Mouse (Mus musculus): ENCODE measurements at regions not wholly inside any gene's neighbourhood (a gene's known extent, or its start where the extent isn't known, plus 50 kb on each side); places are given as distances from the start of the nearest gene placed in this dataset.

- DNase-seq, result no peak
These were observed 235.1 kb upstream of the Mpped2 start for GRCm38 (mm10) chr2:106458003-106458402.

DNA sequence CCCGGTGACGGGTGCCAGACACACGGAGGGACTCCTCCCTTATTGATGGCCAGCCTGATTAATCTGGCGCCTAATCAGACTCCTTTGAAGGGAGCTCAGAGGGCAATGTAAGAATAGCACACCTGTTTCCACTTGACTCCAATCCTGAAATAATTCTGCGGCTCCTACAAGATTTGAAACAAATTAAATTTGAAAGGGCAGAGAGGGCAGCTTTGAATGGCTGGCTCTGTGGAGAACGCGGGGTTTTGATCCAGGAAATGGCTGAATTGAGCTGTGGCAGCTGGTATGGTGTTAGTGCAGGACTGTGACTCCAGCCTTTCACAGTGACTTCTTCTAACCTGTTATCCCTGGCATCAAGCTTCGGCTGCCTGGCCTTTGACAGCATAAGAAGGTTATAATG is 232.0 kb upstream of the Mpped2 start:
- DNase-seq, result no peak

- no peak for DNase-seq
These were observed 231.6 kb upstream of the Mpped2 start for GRCm38 (mm10) chr2:106461490-106461889.

DNA sequence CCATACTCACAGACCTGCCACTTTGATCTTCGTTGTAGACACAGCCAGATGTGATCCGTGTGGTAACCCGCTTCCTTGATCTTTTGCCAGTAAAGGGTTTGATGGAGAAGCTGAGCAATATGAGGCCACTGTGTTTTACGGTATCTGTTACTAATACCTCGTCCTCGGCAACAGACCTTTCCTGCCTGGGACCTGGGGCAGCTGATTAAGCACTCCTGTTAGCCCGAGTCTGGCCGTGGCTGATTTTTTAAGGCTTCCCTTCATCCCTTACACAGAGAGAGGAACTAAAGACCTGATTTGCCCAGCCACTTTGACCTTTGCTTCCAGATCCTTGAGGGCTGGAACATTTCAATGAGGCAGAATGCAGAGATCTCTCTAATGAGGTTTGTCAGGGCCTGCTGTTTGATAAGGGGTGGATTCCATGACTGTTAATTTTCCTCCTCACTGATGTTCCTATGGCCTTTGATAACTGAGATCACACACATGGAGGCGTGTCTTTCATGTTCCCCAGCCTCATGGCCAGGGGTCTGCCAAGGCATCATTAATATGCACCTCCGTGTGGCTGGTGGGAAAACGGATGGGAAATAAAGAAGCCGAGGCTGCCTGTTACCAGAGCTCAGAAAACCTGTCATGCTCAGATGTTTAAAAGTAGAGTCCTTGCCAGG is 231.0 kb upstream of the Mpped2 start:
- DNase-seq, result no peak

- no peak for DNase-seq
These were observed 228.0 kb upstream of the Mpped2 start for GRCm38 (mm10) chr2:106465055-106465454.

GRCm38 (mm10) chr2:106465831-106466230 is 227.2 kb upstream of the Mpped2 start:
- no peak for DNase-seq

DNA sequence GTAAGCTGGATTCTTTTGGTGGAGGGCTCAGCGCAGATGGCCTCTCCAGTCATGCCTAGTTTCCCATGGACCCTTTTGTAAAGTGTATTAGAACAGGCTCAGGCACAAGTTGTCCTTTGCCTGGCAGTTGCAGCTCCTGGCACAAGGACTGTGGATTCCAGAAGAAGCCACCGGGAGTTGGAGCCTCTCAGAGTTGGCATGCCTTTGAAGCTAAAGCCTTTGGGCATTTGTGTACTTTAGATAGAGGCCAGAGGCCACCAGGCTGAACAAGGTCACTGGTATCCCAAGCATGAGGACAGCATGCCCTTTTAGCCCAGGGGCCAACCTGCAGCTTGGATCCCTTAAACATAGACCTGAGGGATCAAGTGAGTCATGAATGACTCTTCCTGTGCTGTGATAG is 223.9 kb upstream of the Mpped2 start:
- no peak for DNase-seq

- no peak for DNase-seq
These were observed 219.6 kb upstream of the Mpped2 start for GRCm38 (mm10) chr2:106473458-106473857.

GRCm38 (mm10) chr2:106477991-106478390 is 215.1 kb upstream of the Mpped2 start:
- no peak for DNase-seq

DNA sequence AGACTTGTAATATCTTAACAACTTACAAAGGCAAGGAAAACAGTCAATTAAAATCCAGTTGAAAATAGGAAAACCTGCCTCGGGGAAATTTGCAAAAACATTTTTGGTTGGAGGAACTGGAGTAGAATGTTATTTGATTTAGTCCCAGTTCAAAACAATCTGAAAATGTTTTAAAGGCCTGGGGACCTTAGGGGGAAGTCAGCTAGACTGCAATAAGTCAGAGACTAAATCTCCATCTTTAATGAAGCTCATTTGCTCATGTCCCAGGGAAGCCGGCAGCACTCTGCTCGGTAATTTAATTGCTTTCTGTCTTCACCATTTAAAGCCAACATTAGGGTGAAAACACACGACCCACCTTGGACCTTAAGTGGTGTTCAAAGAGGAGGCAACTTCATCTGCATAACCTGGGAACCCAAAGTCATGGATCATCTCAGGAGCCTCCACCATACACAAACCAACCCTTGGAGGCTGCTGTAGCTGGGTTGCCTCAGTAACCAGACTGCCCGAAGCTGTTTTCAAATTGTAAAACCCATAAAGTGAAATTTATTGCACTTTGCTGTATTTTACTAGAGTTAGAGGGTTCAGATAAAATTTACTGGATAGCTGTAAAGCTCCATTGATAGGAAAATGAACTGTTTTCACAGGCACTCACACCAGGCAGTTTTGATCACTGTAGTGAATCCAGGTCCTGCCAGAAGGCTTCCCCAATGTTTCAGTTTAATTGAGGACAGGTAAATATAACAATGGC is 205.6 kb upstream of the Mpped2 start:
- no peak for DNase-seq

- no peak for DNase-seq
These were observed 194.3 kb upstream of the Mpped2 start for GRCm38 (mm10) chr2:106498735-106499134.

DNA sequence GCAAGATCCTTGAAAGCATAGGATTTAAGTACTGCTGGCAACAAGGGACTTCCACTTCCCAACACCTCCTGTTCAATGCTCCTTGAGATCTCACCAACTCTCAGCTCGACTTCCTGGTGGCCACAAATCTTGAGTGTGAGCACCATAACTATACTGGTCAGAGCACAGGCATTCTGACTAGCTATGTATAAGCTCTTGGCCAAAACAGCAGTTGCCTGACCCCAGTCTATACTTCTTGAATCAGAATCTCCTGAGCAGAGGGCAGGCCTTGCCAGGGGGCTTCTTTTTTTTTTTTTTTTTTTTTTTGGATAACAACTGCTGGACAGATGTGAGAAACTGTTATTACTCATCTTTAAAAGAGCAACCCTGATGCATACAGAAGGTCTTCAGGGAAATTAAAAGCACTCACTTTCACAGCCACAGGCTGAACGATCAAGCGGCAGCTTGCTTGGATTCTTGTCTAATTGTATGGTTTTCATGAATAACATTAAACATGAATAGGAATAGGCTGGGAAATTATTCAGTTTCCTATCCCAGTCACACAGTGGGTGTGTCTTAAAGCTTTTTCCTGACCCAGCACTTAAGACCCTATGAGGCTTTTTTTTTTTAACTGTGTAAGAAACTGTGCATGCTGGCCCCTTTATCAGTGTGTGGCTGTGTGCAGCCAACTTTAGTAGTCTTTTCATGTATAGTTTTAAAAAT is 193.7 kb upstream of the Mpped2 start:
- DNase-seq, result no peak

DNA sequence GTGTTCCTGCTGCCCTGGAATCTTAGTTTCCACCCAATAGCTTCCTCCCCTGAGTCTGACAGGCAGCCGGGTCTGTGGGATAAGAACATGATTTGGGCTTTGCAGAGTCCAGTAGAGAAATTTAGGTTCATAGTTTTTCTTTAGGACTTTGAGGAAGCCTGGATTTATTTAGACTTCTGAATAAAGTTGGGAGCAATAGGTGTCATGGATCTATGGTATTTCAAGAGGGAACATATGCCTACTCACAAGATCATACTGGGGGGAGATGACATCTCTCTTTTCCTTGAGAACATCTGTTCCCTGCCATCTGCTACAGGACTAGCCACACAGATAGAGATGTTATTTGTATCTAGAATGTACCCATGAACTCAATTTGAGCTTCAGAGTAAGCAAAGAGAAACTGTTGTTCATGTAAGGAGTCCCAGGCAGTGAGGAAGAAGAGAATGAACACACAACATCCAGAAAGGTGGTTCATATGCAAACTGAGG is 188.1 kb upstream of the Mpped2 start:
- no peak for DNase-seq

DNA sequence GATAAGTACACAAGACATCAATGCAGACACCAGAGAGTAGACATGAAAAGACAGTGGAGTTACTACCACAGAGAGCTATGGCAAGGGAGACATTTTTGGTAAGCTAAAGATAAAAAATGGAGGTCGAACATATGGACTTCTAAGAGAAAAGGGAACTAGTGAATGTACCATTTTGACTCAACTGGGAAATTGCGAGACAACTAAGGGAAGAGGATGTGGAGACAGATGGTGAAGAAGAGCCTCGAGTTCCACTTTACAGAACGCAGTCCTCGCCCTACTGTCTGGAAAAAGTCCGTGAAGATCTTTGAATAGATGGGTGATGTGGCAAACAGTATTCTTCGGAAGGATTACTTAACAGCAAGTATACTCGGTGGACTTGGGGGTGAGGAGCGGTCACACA is 181.2 kb upstream of the Mpped2 start:
- DNase-seq, result no peak

GRCm38 (mm10) chr2:106512338-106513024 is 180.6 kb upstream of the Mpped2 start:
- DNase-seq, result no peak

- no peak for DNase-seq
These were observed 180.1 kb upstream of the Mpped2 start for GRCm38 (mm10) chr2:106513025-106513386.

DNA sequence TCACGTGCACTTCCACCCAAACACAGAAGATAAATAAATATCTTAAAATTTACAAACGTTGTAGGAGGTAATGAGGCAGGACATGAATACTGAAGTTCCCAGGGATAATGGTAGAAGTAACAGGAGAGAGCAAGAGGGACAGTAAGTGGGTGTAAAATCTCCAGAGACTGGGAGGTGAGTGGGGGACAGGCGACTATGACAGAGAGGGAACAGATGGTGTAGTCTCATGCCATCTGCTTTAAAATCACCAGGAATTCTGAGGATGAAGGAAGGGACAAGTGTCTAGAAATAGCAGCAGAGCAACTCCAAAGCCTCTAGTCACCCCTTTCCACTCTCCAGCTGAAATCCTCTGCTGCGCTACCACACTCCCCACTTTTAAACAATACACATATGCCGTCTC is 175.8 kb upstream of the Mpped2 start:
- DNase-seq, result peak; percentile 41 to 71

- DNase-seq, result no peak
These were observed 170.1 kb upstream of the Mpped2 start for GRCm38 (mm10) chr2:106522961-106523360.

DNA sequence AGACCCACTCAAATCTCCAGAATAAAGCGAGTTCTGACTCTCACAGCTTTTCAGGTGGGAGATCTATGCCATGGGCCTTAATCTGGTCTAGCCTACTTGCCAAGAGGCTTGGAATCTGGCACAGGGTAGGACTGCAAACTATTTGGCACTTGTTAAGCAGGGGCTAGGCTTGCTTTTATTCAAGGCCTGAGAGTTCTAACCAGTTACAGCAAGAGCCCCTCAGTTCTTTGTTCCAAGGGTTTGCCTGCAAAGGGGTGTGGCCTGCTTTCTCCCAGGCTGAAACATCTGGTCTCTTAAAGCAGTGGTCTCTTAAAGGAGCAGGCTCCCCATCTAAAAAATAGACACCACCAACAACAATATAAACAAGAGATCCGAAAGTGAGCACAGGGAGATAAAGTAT is 166.1 kb upstream of the Mpped2 start:
- DNase-seq, result no peak

GRCm38 (mm10) chr2:106529247-106529646 is 163.8 kb upstream of the Mpped2 start:
- DNase-seq, result no peak

GRCm38 (mm10) chr2:106529746-106530145 is 163.3 kb upstream of the Mpped2 start:
- no peak for DNase-seq

GRCm38 (mm10) chr2:106538329-106538728 is 154.7 kb upstream of the Mpped2 start:
- DNase-seq, result no peak

DNA sequence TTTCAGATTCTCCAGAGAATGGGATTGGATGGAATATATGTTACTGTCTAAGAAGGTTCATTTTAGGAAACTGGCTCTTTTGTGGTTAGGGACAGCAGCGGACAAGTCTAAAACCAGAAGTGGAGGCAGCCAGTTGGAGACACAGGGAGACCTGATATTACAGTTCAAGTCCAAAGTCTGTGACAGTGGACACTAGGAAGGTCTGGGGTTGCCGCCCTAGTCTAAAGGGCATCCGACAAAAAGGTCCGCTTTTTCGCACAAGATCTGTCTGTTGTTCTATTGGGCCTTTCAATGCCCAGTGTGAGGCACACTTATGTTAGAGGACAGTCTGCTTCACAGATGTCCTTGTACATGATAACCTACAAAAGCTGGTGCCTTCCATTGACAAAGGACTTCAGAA is 152.9 kb upstream of the Mpped2 start:
- no peak for DNase-seq
